ENCODE assay signal across 43 mouse cellular contexts in the genomic region with DNA sequence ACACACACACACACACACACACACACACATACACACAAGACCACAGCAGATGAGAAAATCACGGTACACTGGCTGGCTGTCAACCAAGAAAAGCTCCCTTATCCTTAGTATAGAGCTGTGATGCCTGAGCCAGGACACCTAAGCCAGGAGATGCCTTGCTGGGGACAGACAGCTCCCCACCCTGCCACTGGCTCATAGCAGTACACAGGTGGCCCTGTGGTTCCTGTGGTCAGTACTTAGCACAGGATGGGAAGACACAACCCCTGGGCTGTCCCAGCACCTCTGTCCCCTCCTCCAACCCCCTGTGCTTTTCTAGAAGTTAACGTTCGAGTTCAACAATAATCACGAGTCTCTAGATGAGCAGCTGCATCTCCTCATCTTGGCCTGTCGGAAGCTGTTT. TPM values are rescaled to one million over a fixed set of nuclear protein-coding genes. Genes with fewer than 3 reads are reported as not detected.
"Had no signal": no experiment of that assay in that cellular context is flagged by ENCODE, and none has a peak within 500 bp of the region (broad histone marks: within the 10 kb centered on the region; RNA-seq: fewer than 3 reads in every experiment).

No protein-coding gene starts in this region.

- H3K36me3 ChIP-seq: heart, embryonic 10.5 days; heart, embryonic 12.5 days; hindbrain, embryonic 13.5 days; hindbrain, embryonic 15.5 days; kidney, embryonic 15.5 days; limb, embryonic 13.5 days; limb, embryonic 15.5 days; liver, embryonic 12.5 days had no signal

- H3K27ac ChIP-seq: heart, embryonic 10.5 days; hindbrain, embryonic 13.5 days; hindbrain, embryonic 15.5 days; hindbrain, postnatal 0 days; kidney, embryonic 15.5 days; kidney, postnatal 0 days; limb, embryonic 13.5 days; limb, embryonic 15.5 days; liver, embryonic 12.5 days; liver, embryonic 14.5 days had no signal

- H3K9me3 ChIP-seq: heart, embryonic 10.5 days; heart, embryonic 12.5 days; hindbrain, embryonic 13.5 days; hindbrain, embryonic 15.5 days; kidney, embryonic 15.5 days; limb, embryonic 13.5 days; limb, embryonic 15.5 days; liver, embryonic 12.5 days had no signal

- H3K4me1 ChIP-seq: liver, embryonic 12.5 days had no signal

- H3K4me2 ChIP-seq: heart, embryonic 12.5 days; hindbrain, embryonic 13.5 days; hindbrain, embryonic 15.5 days; kidney, embryonic 15.5 days; limb, embryonic 13.5 days; limb, embryonic 15.5 days; liver, embryonic 12.5 days had no signal

- H3K4me3 ChIP-seq: heart, embryonic 10.5 days; heart, embryonic 12.5 days; hindbrain, embryonic 13.5 days; hindbrain, embryonic 15.5 days; kidney, embryonic 15.5 days; limb, embryonic 13.5 days; limb, embryonic 15.5 days; liver, embryonic 12.5 days had no signal

- H3K9ac ChIP-seq: heart, embryonic 12.5 days; hindbrain, embryonic 13.5 days; hindbrain, embryonic 15.5 days; kidney, embryonic 15.5 days; limb, embryonic 13.5 days; limb, embryonic 15.5 days; liver, embryonic 12.5 days; liver, embryonic 14.5 days had no signal

- DNase-seq: gastrocnemius, postnatal 14 days; gastrocnemius, postnatal 36 days; heart, adult 18-20 months; heart, postnatal 10 days; heart, postnatal 36 days; kidney, adult 11 months; kidney, adult 2 months; kidney, adult 9 months; kidney, postnatal 14 days; kidney, postnatal 36 days; layer of hippocampus, adult 9-11 months; layer of hippocampus, postnatal 36 days; left cerebral cortex, postnatal 4 days had no signal

RNA-seq across cellular contexts. Expression of a gene that starts 3.8 kb away (rescaled TPM):
- total RNA-seq: gastrocnemius, adult 18-20 months; gastrocnemius, adult 8-10 months; gastrocnemius, postnatal 14 days; gastrocnemius, postnatal 36 days; heart, adult 18-20 months; heart, adult 8-10 months; heart, postnatal 10 days; heart, postnatal 36 days; hematopoietic stem cell, adult 5-6 weeks; layer of hippocampus, adult 18-20 months; layer of hippocampus, adult 8-10 months; layer of hippocampus, postnatal 14 days; layer of hippocampus, postnatal 36 days; left cerebral cortex, adult 18-20 months; left cerebral cortex, adult 8-10 months; left cerebral cortex, postnatal 10 days; left cerebral cortex, postnatal 25 days; left cerebral cortex, postnatal 4 days; liver, adult 2 months had no signal
- polyA plus RNA-seq: heart, embryonic 10.5 days; heart, embryonic 12.5 days; heart, embryonic 14.5 days; heart, embryonic 16.5 days; hindbrain, embryonic 11.5 days; hindbrain, embryonic 13.5 days; hindbrain, embryonic 15.5 days; hindbrain, postnatal 0 days; intestine, embryonic 14.5 days; intestine, embryonic 16.5 days; kidney, embryonic 15.5 days; kidney, postnatal 0 days; large intestine, adult 2 months; limb, embryonic 11.5 days; limb, embryonic 13.5 days; limb, embryonic 15.5 days; liver, adult 2 months; liver, embryonic 12.5 days; liver, embryonic 14.5 days had no signal

RNA-seq across cellular contexts. Expression of a gene that starts 44.2 kb away (rescaled TPM):
- total RNA-seq: heart, postnatal 36 days; hematopoietic stem cell, adult 5-6 weeks; liver, adult 2 months had no signal
- polyA plus RNA-seq: large intestine, adult 2 months; liver, adult 2 months; liver, embryonic 14.5 days had no signal

RNA-seq across cellular contexts. Expression of a gene that starts 51.0 kb away (rescaled TPM):
- total RNA-seq: gastrocnemius, adult 18-20 months; gastrocnemius, adult 8-10 months; gastrocnemius, postnatal 36 days; heart, adult 18-20 months; heart, adult 8-10 months; heart, postnatal 10 days; heart, postnatal 36 days; hematopoietic stem cell, adult 5-6 weeks had no signal
- polyA plus RNA-seq: limb, embryonic 11.5 days; liver, embryonic 12.5 days; liver, embryonic 14.5 days had no signal
